Mouse (Mus musculus) induced T-regulatory cell, adult 2 months (primary cell): ENCODE results near the gene Pacrg.

ENCODE experiments used
- DNase-seq: peaks from one replicate; pipeline ENCODE4 v3.0.0-alpha.2; 2012; ENCODE audit warnings: low read depth

Gene Pacrg

GRCm38 (mm10) chr17:10449800-10450299, 390.3 kb downstream of the Pacrg start:
- no peak for DNase-seq

- DNase-seq: no peak
These were observed 391.7 kb downstream of the Pacrg start for GRCm38 (mm10) chr17:10448417-10448816.

DNA sequence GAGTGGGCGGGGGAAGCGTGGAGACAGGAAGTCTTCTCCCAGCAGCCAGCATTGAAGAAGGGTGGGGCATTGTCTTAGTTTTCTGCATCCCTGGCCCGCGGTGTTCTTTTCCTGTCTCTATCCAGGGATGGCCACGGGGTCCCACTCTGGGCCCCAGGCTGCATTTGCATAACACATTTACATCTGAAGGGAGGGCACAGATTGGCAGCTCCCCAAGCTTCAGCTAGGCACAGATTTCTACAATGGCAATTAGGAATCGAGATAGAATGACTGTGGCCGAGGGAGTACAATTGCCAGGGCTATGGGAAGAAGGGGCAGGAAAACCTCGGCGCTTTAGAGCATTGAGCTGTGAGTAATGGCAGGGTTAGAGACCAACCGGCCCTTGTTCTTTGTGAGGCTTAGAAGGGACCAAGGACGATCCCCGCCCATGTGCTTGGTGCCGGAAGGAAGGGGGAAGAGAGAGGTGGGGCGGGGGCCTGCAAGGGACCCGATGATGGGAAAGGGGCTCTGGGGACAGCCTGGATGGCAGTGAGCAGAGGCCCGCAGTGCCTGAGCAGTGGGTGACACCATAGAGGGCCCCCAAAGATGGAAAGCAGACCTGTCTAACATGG, 398.5 kb downstream of the Pacrg start:
- no peak for DNase-seq

DNA sequence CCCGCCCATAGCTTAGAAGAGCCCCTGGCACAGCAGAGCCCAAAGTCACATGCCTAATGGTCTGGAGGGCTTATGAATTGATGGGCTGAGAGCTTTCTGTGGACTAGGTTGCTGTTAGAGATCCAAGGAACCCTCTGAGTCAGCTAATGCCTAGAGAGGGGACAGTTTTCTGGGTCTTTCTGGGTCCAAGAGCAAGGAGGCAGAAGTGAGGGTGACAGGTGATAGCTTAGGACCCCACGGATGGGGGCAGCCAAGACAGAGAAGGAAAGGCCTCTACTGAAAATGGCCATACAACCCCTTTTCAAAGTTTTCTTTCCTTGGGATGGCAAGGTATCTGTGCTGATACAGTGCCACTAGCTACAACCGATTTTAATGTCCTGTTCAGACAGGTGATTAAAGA, 399.1 kb downstream of the Pacrg start:
- no peak for DNase-seq

DNA sequence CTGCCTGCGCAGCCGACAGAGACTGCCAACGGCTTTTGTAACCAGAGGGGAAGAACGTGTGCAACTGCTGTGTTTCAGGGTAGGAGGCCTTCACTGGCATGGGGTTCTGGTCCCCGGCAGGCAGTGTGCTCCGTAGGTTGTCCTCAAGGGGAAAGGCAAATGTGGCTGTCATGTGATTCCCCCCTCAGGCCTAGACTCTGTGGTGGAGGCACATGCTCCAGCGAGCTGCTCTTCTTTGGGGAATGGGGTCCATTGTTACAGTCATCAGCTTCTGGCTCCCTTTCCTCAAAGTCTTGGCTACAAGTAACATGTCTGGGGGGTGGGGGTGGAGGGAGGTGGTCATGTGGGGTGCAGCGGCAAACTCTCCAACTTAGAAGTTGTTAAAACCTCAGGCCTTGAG, 400.3 kb downstream of the Pacrg start:
- DNase-seq: no peak

- DNase-seq: no peak
These were observed 405.2 kb downstream of the Pacrg start for GRCm38 (mm10) chr17:10434867-10435266.

DNA sequence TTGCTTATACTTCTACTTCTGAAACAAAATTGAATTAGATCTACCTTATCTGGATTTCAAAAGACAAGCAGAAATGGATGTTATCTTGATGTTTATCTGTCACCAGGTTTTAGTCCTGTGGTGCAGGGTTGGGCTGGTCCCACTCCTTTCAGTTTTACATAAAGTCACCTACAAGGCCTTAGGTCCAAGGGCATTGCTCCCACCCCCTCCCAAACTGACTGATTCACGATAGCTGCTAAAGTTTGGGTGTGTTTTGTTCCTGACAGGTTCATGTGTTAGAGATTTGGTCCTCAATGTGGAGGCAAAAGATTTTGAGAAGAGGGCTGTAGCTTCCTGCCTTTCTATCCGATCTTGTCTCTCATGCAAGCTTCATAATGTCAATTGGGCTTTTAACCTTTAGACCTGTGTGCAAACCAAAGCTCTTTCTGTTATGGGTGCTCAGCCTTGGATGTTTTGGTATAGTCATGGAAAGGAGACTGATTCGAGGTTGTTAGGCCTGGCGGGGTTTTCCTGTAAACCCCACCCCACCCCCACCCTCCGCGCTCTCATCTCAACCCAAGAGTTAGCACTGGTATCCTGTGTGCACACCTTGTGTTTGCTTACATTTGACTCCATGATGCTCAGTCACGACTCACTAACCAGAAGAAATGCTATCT, 407.5 kb downstream of the Pacrg start:
- DNase-seq: no peak

DNA sequence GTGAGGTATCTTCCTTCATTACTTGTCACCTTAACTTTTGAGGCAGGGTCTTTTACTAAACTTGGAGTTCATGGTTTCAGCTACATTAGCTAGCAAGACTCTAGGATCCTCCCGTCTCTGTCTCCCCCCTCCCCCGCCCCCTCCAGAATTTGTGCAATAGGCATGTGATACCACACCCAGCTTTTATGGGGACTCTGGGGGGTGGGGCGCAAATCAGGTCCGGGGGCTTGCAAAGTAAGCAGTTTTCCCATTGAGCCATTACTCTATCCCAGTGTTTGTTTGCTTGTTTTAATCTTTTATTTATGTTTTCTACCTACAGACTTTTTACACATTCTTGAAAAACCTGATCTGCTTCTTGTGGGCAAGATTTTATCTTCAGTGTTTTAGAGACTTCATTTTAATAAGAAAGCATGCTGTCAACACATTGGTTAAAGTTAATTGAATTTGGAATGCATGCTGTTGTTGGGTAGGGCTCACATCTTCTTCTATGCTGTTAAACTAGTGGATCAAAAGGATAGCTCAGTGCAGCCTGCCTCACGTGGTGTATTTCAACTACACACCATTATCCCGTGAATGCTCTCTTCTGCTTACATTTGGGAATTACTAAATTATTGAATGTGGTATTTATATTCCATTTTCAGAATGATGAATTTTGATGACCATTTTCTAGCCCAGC, 408.1 kb downstream of the Pacrg start:
- DNase-seq: no peak

DNA sequence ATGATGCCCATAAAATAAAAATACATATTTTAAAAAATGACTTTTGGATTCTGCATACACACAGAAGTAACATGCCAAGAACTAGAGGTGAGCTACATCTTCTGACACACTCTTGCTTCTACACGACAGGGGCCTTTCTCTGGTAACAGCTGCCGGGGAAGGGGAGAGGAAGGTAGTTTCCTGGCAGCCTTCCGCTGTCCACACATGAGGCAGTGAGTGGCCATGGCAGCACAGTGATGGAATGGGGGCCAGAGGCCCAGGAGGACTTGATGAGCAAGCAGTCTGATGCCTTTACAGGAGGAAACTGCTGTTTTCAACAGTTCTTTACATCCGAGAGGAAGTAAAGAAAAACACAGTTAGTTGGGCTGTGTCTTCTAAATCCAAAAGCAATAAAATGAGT, 409.3 kb downstream of the Pacrg start:
- no peak for DNase-seq

- DNase-seq: no peak
These were observed 410.7 kb downstream of the Pacrg start for GRCm38 (mm10) chr17:10429406-10429805.

- DNase-seq: no peak
These were observed 414.8 kb downstream of the Pacrg start for GRCm38 (mm10) chr17:10425311-10425710.

DNA sequence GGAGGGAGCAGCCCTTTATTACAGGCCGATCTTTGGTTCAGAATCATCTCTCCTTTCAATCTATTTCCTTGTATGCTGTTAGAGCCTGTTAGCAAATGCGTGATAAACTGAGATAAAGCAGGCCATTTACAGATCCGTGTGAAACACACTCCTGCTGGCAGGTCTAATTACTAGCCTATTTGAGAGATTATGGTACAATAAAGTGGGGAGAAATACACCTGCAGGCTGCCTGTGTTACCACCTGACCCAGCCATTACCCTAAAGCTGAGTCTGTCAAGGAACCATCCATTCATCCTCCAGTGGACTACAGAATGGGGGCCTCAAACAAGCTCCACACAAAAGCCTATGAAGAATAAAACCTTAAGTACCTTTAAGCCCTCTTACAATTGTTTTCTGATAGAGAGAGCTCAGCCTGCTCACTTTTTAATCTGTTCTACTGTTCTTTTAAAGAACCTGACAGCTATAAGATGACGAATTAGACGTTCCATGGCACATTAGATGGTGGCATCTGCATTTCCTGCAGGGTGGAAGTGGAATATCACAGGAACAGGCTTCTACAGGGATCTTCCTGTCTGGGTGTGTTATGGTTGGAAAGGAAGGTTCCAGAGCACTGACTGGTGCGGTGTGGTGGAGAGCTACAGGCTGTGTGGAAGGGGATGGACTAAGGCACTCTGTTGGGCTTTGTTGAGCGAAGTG, 422.4 kb downstream of the Pacrg start:
- no peak for DNase-seq

- no peak for DNase-seq
These were observed 423.1 kb downstream of the Pacrg start for GRCm38 (mm10) chr17:10416995-10417394.

GRCm38 (mm10) chr17:10416101-10416500, 424.0 kb downstream of the Pacrg start:
- DNase-seq: no peak

- DNase-seq: no peak
These were observed 425.7 kb downstream of the Pacrg start for GRCm38 (mm10) chr17:10414383-10414782.

DNA sequence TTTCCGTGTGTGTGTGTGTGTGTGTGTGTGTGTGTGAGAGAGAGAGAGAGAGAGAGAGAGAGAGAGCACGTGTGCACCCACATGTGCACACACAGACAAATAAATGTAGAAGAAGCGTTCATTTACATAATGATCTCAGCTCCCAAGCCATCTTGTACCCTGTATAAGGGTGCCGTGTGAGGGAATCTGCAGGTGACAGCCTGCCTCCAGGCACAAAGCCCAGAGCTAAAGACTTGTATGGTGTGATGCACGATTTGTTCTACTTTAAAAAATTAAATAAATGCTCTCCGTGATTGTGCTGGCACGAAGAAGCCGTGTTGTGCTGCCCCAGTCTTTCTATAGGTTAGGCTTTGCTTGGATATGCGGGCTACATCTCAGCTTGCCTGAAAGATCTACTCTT, 426.2 kb downstream of the Pacrg start:
- DNase-seq: no peak

GRCm38 (mm10) chr17:10410597-10411476, 429.3 kb downstream of the Pacrg start:
- DNase-seq: no peak

DNA sequence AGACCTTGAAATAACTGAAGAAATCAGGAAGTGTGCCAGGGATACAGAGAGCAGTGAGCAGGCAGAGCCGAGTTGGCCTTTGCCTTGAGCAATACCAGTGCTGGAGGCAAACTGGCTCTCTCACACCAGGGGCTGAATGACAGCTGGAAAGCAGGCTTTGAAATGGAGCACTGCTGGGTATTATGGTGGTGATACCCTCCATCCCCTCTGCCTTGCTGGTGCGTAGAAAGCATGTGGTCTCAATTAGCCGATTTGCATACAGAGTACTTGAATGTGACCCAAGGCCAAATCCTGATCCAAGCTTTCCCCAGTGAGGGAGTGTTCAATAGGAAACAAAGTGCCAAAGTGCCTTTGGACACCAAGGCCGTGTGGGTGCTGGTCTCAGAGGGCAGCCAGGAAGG, 431.4 kb downstream of the Pacrg start:
- no peak for DNase-seq

GRCm38 (mm10) chr17:10407031-10407722, 432.9 kb downstream of the Pacrg start:
- no peak for DNase-seq

- no peak for DNase-seq
These were observed 433.8 kb downstream of the Pacrg start for GRCm38 (mm10) chr17:10406311-10406710.

GRCm38 (mm10) chr17:10405906-10406305, 434.2 kb downstream of the Pacrg start:
- DNase-seq: no peak
